Mouse (Mus musculus) megakaryocyte, embryonic 14.5 days (primary cell): Measurements from ENCODE around the gene Kctd11.

Experiments
- FLI1 ChIP-seq: IDR thresholded peaks from 2 replicates; pipeline ENCODE4 v1.6.1; 2012; ENCODE audit warnings: low read length, inconsistent platforms, mixed read lengths
- GATA1 ChIP-seq: IDR thresholded peaks from 3 replicates; pipeline ENCODE4 v1.6.1; 2012; ENCODE audit warnings: mixed read lengths, low read length, inconsistent platforms, borderline replicate concordance

GRCm38 (mm10) chr11:69915667-69916627, 34.7 kb upstream of the Kctd11 start:
- no peak for TF ChIP-seq FLI1
- no peak for TF ChIP-seq GATA1
